Mouse (Mus musculus) MEL (cell line): ENCODE measurements around the gene Rps13. TPM values are rescaled to one million over a fixed set of nuclear protein-coding genes. Genes with fewer than 3 reads are reported as not detected.
A peak's percentile ranks its signal among the peaks of the same experiment; 100 is the strongest.

Source experiments
- DNase-seq: peaks from one replicate; pipeline ENCODE4 v3.0.0; 2011; ENCODE audit warnings: low read depth, low spot score
- H3K27ac ChIP-seq: 2 replicates; pipeline ENCODE4 v1.5.1; 2012; ENCODE audit warnings: low read depth, mild to moderate bottlenecking, control low read depth, low read length, moderate library complexity; ENCODE audit not compliant: control insufficient read depth
- H3K27me3 ChIP-seq, 2 experiments: fragments of 150-350 bp in 1 of 2; sonication (generic) in 1 of 2; 2 replicates each; pipeline ENCODE4 v1.6.1; 2012; ENCODE audit warnings: low read length in 2 of 2, mild to moderate bottlenecking in 2 of 2, improper control_type of control experiment in 1 of 2, moderate library complexity in 1 of 2; ENCODE audit not compliant: insufficient read depth in 2 of 2, control insufficient read depth in 1 of 2
- H3K36me3 ChIP-seq, 2 experiments: 2 replicates each; pipeline ENCODE4 v1.6.1; 2012 to 2014; ENCODE audit warnings: low read length in 2 of 2, improper control_type of control experiment in 1 of 2, inconsistent platforms in 1 of 2, mild to moderate bottlenecking in 1 of 2; ENCODE audit not compliant: insufficient read depth in 2 of 2, control insufficient read depth in 1 of 2
- H3K4me1 ChIP-seq, 2 experiments: fragments of 150-350 bp in 1 of 2; sonication (generic) in 1 of 2; 2 replicates each; pipeline ENCODE4 v1.6.1; 2012; ENCODE audit warnings: low read length in 2 of 2, improper control_type of control experiment in 1 of 2, mild to moderate bottlenecking in 1 of 2; ENCODE audit not compliant: insufficient read depth in 2 of 2, control insufficient read depth in 1 of 2
- H3K4me3 ChIP-seq, 2 experiments: fragments of 150-350 bp in 1 of 2; sonication (generic) in 1 of 2; 2 replicates each; pipeline ENCODE4 v1.5.1; 2012; ENCODE audit warnings: low read depth in 2 of 2, low read length in 2 of 2, mild to moderate bottlenecking in 2 of 2, moderate library complexity in 2 of 2, control low read depth in 1 of 2, improper control_type of control experiment in 1 of 2; ENCODE audit not compliant: control insufficient read depth in 1 of 2, insufficient read depth in 1 of 2
- H3K79me2 ChIP-seq: 2 replicates; pipeline ENCODE4 v1.6.1; 2012; ENCODE audit warnings: mild to moderate bottlenecking, low read length, moderate library complexity; ENCODE audit not compliant: control insufficient read depth, poor library complexity, insufficient read depth
- H3K9ac ChIP-seq: 2 replicates; pipeline ENCODE4 v1.6.1; 2012; ENCODE audit warnings: low read depth, mild to moderate bottlenecking, control low read depth, low read length, moderate library complexity; ENCODE audit not compliant: control insufficient read depth, poor library complexity, severe bottlenecking
- H3K9me3 ChIP-seq: fragments of 150-350 bp; sonication (generic); replicated peaks from 2 replicates; pipeline ENCODE4 v1.6.1; 2012; ENCODE audit warnings: mild to moderate bottlenecking, low read length, improper control_type of control experiment, moderate library complexity; ENCODE audit not compliant: insufficient read depth
- BHLHE40 ChIP-seq: IDR thresholded peaks from 2 replicates; pipeline ENCODE4 v1.6.1; 2012; ENCODE audit warnings: low read depth, mild to moderate bottlenecking, inconsistent platforms, low read length, improper control_type of control experiment, borderline replicate concordance
- ELF1 ChIP-seq: IDR thresholded peaks from 2 replicates; pipeline ENCODE4 v1.6.1; 2014; ENCODE audit warnings: low read depth, mild to moderate bottlenecking, inconsistent platforms, low read length, improper control_type of control experiment, moderate library complexity
- EP300 ChIP-seq, 2 experiments: IDR thresholded peaks; 2 replicates each; pipeline ENCODE4 v1.6.1; 2011; ENCODE audit warnings: improper control_type of control experiment in 2 of 2, low read length in 2 of 2, low read depth in 1 of 2, mild to moderate bottlenecking in 1 of 2
- HCFC1 ChIP-seq: IDR thresholded peaks from 2 replicates; pipeline ENCODE4 v1.6.1; 2012; ENCODE audit warnings: low read depth, mild to moderate bottlenecking, inconsistent platforms, low read length, improper control_type of control experiment, moderate library complexity
- MAZ ChIP-seq: IDR thresholded peaks from 2 replicates; pipeline ENCODE4 v1.6.1; 2012; ENCODE audit warnings: low read depth, mild to moderate bottlenecking, inconsistent platforms, low read length, improper control_type of control experiment
- MXI1 ChIP-seq: IDR thresholded peaks from 2 replicates; pipeline ENCODE4 v1.6.1; 2011; ENCODE audit warnings: mild to moderate bottlenecking, low read depth, low read length, improper control_type of control experiment
- MYB ChIP-seq: IDR thresholded peaks from 2 replicates; pipeline ENCODE4 v1.6.1; 2011; ENCODE audit warnings: mild to moderate bottlenecking, low read depth, low read length, improper control_type of control experiment
- NELFE ChIP-seq: IDR thresholded peaks from 2 replicates; pipeline ENCODE4 v1.6.1; 2011; ENCODE audit warnings: low read depth, low read length, improper control_type of control experiment
- NRF1 ChIP-seq: IDR thresholded peaks from 2 replicates; pipeline ENCODE4 v1.6.1; 2014; ENCODE audit warnings: low read depth, mild to moderate bottlenecking, inconsistent platforms, low read length, improper control_type of control experiment, moderate library complexity; ENCODE audit not compliant: poor library complexity, insufficient read depth, severe bottlenecking
- POLR2A ChIP-seq, 2 experiments: IDR thresholded peaks; 2 replicates each; pipeline ENCODE4 v1.6.1; 2011 to 2012; ENCODE audit warnings: low read length in 2 of 2, mild to moderate bottlenecking in 2 of 2, control low read depth in 1 of 2, improper control_type of control experiment in 1 of 2, low read depth in 1 of 2, moderate library complexity in 1 of 2; ENCODE audit not compliant: control insufficient read depth in 1 of 2, insufficient read depth in 1 of 2, poor library complexity in 1 of 2
- POLR2AphosphoS2 ChIP-seq: IDR thresholded peaks from 2 replicates; pipeline ENCODE4 v1.6.1; 2011; ENCODE audit warnings: low read length, improper control_type of control experiment
- POLR2AphosphoS5 ChIP-seq: IDR thresholded peaks from 2 replicates; pipeline ENCODE4 v1.6.1; 2012; ENCODE audit warnings: low read depth, borderline replicate concordance, mild to moderate bottlenecking, inconsistent platforms, low read length, moderate library complexity, mixed read lengths
- RAD21 ChIP-seq: IDR thresholded peaks from 2 replicates; pipeline ENCODE4 v1.6.1; 2011; ENCODE audit warnings: mild to moderate bottlenecking, low read depth, low read length, improper control_type of control experiment
- SIN3A ChIP-seq: IDR thresholded peaks from 2 replicates; pipeline ENCODE4 v1.6.1; 2012; ENCODE audit warnings: low read length, improper control_type of control experiment, inconsistent platforms
- SMC3 ChIP-seq: IDR thresholded peaks from 2 replicates; pipeline ENCODE4 v1.6.1; 2011; ENCODE audit warnings: low read depth, low read length, improper control_type of control experiment
- TBP ChIP-seq: IDR thresholded peaks from 2 replicates; pipeline ENCODE4 v1.8.0; 2011; ENCODE audit warnings: low read depth, low read length, improper control_type of control experiment
- ZKSCAN1 ChIP-seq: IDR thresholded peaks from 2 replicates; pipeline ENCODE4 v1.6.1; 2012; ENCODE audit warnings: low read depth, mild to moderate bottlenecking, inconsistent platforms, low read length, improper control_type of control experiment, moderate library complexity
- ZNF384 ChIP-seq: IDR thresholded peaks from 2 replicates; pipeline ENCODE4 v1.6.1; 2012; ENCODE audit warnings: low read depth, mild to moderate bottlenecking, inconsistent platforms, low read length, improper control_type of control experiment
- polyA plus RNA-seq, 2 experiments: library from polyadenylated mRNA; stranded (reverse) in 1 of 2; unstranded in 1 of 2; fragments of >175 nt in 1 of 2; fragments of >200 nt in 1 of 2; gene quantifications; 2 replicates each; pipeline versions ENCODE4 v1.2.1 to v1.2.4; 2012; ENCODE audit warnings: low replicate concordance in 2 of 2, low read depth in 1 of 2; ENCODE audit not compliant: insufficient read length in 2 of 2, insufficient read depth in 1 of 2, missing spikeins in 1 of 2
- total RNA-seq: library from RNA; depleted of rRNA; stranded (reverse); fragments of 300-350 nt; gene quantifications from 2 replicates; pipeline ENCODE4 v1.2.3, GENCODE M21; 2012

Gene Rps13
- total and polyA plus RNA-seq, 3 experiments: 388 to 1,952 TPM; not detected in 1

DNA sequence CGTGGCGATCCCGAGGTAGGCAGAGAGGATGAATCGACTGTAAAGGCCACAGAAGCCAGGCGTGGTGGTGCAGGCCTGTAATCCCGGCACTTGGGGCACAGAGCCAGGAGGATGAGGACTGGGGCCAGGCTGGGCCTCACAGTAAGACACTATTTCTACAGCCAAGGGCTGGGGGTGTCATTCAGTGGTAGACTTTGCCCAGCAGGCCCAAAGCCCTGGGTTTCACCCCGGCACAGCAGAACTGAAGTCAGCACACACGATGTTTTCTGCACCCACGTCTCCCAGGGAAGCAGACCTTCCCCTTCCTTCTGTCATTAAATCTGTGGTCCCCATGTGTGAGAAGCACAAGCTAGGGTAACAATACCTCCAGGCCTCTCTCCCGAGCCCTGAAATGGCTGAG is 35.6 kb downstream of the Rps13 start:
- H3K27me3 ChIP-seq: no peaks in the 10 kb centered on the region
- TF ChIP-seq ZNF384: no peak
- no peak for TF ChIP-seq MXI1
- no peak for TF ChIP-seq EP300 (IDR thresholded peaks at IDR 0.05; ENCODE audit: low read depth in 1 of 2, low read length in 2 of 2)
- TF ChIP-seq NRF1: no peak
- TF ChIP-seq POLR2AphosphoS5: no peak
- TF ChIP-seq POLR2A (IDR thresholded peaks at IDR 0.05; ENCODE audit: control insufficient read depth in 1 of 2, insufficient read depth in 1 of 2, low read depth in 1 of 2, low read length in 2 of 2, poor library complexity in 1 of 2): no peak
- TF ChIP-seq NELFE: no peak
- no peak for TF ChIP-seq TBP
- TF ChIP-seq ELF1: no peak
- TF ChIP-seq ZKSCAN1: no peak
- no peak for TF ChIP-seq RAD21
- no peak for TF ChIP-seq SMC3
- TF ChIP-seq MYB: no peak
- TF ChIP-seq BHLHE40: no peak
- TF ChIP-seq POLR2AphosphoS2: no peak

DNA sequence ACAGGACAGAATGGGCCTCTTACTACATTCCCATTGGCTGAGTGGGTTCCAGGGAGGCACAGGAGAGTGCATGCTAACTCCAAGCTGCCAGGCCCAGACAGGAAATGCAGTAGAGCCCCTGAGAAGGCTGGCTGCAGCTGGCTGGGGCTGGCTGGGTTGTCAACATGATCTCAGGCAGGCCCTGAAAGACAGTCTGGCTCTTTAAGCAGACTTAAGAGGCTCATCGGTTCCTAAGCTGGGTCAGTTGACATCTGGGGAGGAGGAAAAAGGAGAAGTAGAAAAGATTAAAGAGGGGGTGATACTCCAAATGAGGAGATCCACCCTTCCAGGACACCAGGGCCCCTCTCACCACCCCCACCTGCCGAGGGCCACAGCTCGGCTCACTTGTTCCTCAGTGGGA is 39.0 kb downstream of the Rps13 start:
- H3K4me3 ChIP-seq: no peak overlapping the region
- peaks cover 0 to 8% of the 10 kb centered on the region in 2 experiments; a peak in 2 of 4 replicates for H3K36me3 ChIP-seq
- H3K4me1 ChIP-seq: peaks cover 8 to 14% of the 10 kb centered on the region in 2 experiments

More for the DNA sequence above, 35.6 kb downstream of the Rps13 start:
- Histone ChIP-seq H3K79me2 (no peaks in the 10 kb centered on the region), H3K4me1 (peaks cover 8 to 14% of the 10 kb centered on the region in 2 experiments), H3K9ac (no peak overlapping the region), H3K9me3 (no peaks in the 10 kb centered on the region), H3K27ac (no peak overlapping the region), H3K36me3 (peaks cover 0 to 8% of the 10 kb centered on the region in 2 experiments; a peak in 2 of 4 replicates), H3K4me3 (no peak overlapping the region)
- no peak for DNase-seq

More for the DNA sequence above, 39.0 kb downstream of the Rps13 start:
- Histone ChIP-seq H3K9ac (no peak overlapping the region), H3K27ac (peak overlapping the region; percentile 36), H3K9me3 (no peaks in the 10 kb centered on the region), H3K27me3 (no peaks in the 10 kb centered on the region), H3K79me2 (no peaks in the 10 kb centered on the region)
- DNase-seq: peak; percentile 83
- TF ChIP-seq ZKSCAN1 (no peak), EP300 (IDR thresholded peaks at IDR 0.05; ENCODE audit: low read depth in 1 of 2, low read length in 2 of 2) (peak; percentile 48 to 73; a peak in 3 of 4 replicates), HCFC1 (no peak), MAZ (peak; percentile 75), SIN3A (peak; percentile 57), MXI1 (peak; percentile 45)
